Mouse (Mus musculus) neutrophil, adult 65 days (primary cell): ENCODE measurements around the gene Tmco2. TPM values are rescaled to one million over a fixed set of nuclear protein-coding genes. Genes with fewer than 3 reads are reported as not detected.

ENCODE experiments used
- total RNA-seq: library from RNA; stranded (reverse); gene quantifications from 2 replicates; pipeline ENCODE4 v1.2.4, GENCODE M21; 2023

The Tmco2 gene
- total RNA-seq: not detected in 2 replicates

DNA sequence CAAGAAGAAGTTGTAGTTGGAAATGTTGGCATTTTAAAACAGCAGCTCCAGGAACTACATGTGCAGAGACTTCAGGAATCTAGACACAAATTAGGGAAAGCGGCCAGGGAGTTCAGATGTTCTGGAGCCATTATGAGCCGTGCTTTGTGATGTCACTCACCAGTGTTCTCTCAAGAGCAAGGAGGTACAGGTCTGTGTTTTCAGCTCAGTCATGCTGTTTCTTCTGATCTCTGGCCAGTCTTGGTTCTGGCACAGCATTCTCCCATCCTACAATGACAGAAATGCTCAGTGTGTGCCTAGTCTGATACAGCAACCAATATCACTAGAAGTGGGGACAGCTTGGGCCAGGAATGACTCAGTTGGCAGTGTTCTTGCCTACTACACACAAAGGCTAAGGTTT, at the start of gene Tmco2:
Gene Tmco2, minus strand, starts transcription at position 101 of the 400 bp plus-strand sequence.

DNA sequence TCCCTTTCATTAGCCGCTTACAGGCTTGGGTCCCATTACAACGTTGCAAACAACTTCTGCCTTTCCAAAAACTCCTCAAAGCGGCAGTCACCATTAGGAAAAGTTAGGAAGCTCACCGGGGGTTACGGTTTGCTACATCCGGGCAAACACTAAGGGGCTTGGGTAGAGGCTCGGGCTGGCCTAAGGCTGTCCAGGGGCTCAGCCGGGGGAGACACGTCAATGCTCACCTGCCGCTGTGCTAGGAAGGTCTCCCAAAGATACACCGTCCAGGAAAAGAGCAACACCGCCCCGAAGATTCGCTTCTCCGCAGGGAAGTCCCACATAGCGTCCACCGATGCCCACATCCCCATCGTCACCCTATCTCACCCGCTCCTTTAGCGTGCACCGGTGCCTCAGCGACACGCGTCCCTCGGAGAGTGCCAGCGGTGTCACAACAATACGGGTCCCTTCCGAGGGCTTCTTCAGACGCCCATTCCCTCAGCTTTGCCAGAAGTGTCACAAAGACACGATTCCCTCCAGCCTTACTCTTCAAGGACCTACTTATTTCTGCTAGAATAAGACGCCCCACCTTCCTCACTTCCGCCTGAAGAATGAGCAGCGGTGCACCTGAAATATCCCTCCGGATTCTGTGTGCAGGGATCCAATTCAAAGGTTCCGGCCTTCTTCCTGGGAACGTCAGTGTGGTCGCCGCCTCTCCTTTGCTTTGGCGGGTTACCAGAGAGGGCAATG, 11.2 kb downstream of the Tmco2 start, which contains the start of gene Zmpste24:
Gene Zmpste24, minus strand, starts transcription at position 592 of the 729 bp plus-strand sequence.

Other genes with a start within 250 kb of the Tmco2 start
- gene Exo5, start 184.2 kb downstream of the Tmco2 start, total RNA-seq: 3.9 and 5.6 TPM in 2 replicates
- 2.0 and 5.1 TPM in 2 replicates for gene Zfp69, start 157.5 kb downstream of the Tmco2 start, total RNA-seq
- 206 and 219 TPM in 2 replicates for gene Smap2, start 92.0 kb downstream of the Tmco2 start, total RNA-seq
- not detected in 2 replicates for gene Col9a2, start 69.8 kb downstream of the Tmco2 start, total RNA-seq
- gene Zmpste24, start 11.0 kb downstream of the Tmco2 start, total RNA-seq: 115 and 127 TPM in 2 replicates
- 100 and 142 TPM in 2 replicates for gene Rlf, start 105.9 kb upstream of the Tmco2 start, total RNA-seq
- not detected in 2 replicates for gene Gm12888, start 215.7 kb upstream of the Tmco2 start, total RNA-seq